Mouse (Mus musculus) forebrain, postnatal 0 days (tissue): ENCODE measurements around the gene Lair1. TPM values are rescaled to one million over a fixed set of nuclear protein-coding genes. Genes with fewer than 3 reads are reported as not detected.
"Not testable (repeated sequence)": the region's sequence is repeated elsewhere in the genome, so short reads cannot be mapped to it uniquely, and the experiment has no call there.

Experiments used
- ATAC-seq: fragments of 200-750 bp; cut with Nextera tagmentation; 2 replicates; pipeline ENCODE4 v1.8.0; 2017; ENCODE audit warnings: mild to moderate bottlenecking, moderate library complexity
- DNase-seq: peaks from one replicate; pipeline ENCODE4 v3.0.0-alpha.2; 2015
- H3K27ac ChIP-seq: fragments of 300-500 bp; sonication (generic); 2 replicates; pipeline ENCODE4 v1.5.1; 2014; ENCODE audit warnings: low read depth, mild to moderate bottlenecking, antibody characterized with exemption, low read length, moderate library complexity, mixed read lengths
- H3K27me3 ChIP-seq: fragments of 300-500 bp; sonication (generic); 2 replicates; pipeline ENCODE4 v1.6.1; 2014; ENCODE audit warnings: mild to moderate bottlenecking, low read length, mixed read lengths; ENCODE audit not compliant: insufficient read depth
- H3K36me3 ChIP-seq: fragments of 300-500 bp; sonication (generic); 2 replicates; pipeline ENCODE4 v1.6.1; 2014; ENCODE audit warnings: mild to moderate bottlenecking, moderate library complexity; ENCODE audit not compliant: insufficient read depth
- H3K4me1 ChIP-seq: fragments of 300-500 bp; sonication (generic); 2 replicates; pipeline ENCODE4 v1.6.1; 2014; ENCODE audit warnings: antibody characterized with exemption; ENCODE audit not compliant: insufficient read depth
- H3K4me2 ChIP-seq: fragments of 300-500 bp; sonication (generic); 2 replicates; pipeline ENCODE4 v1.6.1; 2014; ENCODE audit warnings: low read depth, mild to moderate bottlenecking, moderate library complexity
- H3K4me3 ChIP-seq: fragments of 300-500 bp; sonication (generic); 2 replicates; pipeline ENCODE4 v1.5.1; 2014; ENCODE audit warnings: low read depth, low read length, mixed read lengths
- H3K9ac ChIP-seq: fragments of 300-500 bp; sonication (generic); 2 replicates; pipeline ENCODE4 v1.6.1; 2014; ENCODE audit warnings: mild to moderate bottlenecking
- H3K9me3 ChIP-seq: fragments of 300-500 bp; sonication (generic); 2 replicates; pipeline ENCODE4 v1.6.1; 2016; ENCODE audit warnings: low read length
- CTCF ChIP-seq: sonication (generic); IDR thresholded peaks from 2 replicates; pipeline ENCODE4 v1.5.1; 2016; ENCODE audit warnings: antibody characterized with exemption, control low read depth, low read depth
- WGBS: fragments of 180-500 bp; shearing (Covaris S2); extraction: QIAGEN DNeasy Blood & Tissue Kit; methylation state at CpG from one replicate; pipeline ENCODE4 v1.1.7; 2014; 5-methylcytosine and 5-hydroxymethylcytosine counted together
- polyA plus RNA-seq: library from polyadenylated mRNA; unstranded; fragments of >200 nt; fragmentation: Nextera tagmentation; extraction: Ambion mirVana; gene quantifications from 2 replicates; pipeline ENCODE4 v1.2.1, GENCODE M21; 2015
- total RNA-seq: library from RNA; depleted of rRNA; stranded (reverse); fragments of >200 nt; gene quantifications from 2 replicates; pipeline ENCODE4 v1.2.3, GENCODE M21; 2014

Gene Lair1
- total and polyA plus RNA-seq, 2 experiments from 2014 or later: 2.0 to 2.2 TPM

- Histone ChIP-seq H3K4me1 (no peaks in the 10 kb centered on the region), H3K36me3 (no peaks in the 10 kb centered on the region), H3K9me3 (no peaks in the 10 kb centered on the region), H3K27ac (no peak overlapping the region), H3K27me3 (no peaks in the 10 kb centered on the region), H3K4me3 (no peak overlapping the region), H3K9ac (no peak overlapping the region), H3K4me2 (no peak overlapping the region)
- ATAC-seq (no peak), DNase-seq (no peak)
- TF ChIP-seq CTCF: no peak
- WGBS: 88% methylated on average over 7 of the region's 7 CpGs
Observed at GRCm38 (mm10) chr7:4079511-4079910, 16.5 kb upstream of the Lair1 start.

- ATAC-seq (no peak), DNase-seq (no peak)
- no peak for TF ChIP-seq CTCF
- H3K9ac ChIP-seq: no peak overlapping the region
- no peak overlapping the region for H3K27ac ChIP-seq
- H3K36me3 ChIP-seq: no peaks in the 10 kb centered on the region
- H3K27me3 ChIP-seq: no peaks in the 10 kb centered on the region
- WGBS: 87% methylated on average over 3 of the region's 3 CpGs
- no peaks in the 10 kb centered on the region for H3K9me3 ChIP-seq
- no peak overlapping the region for H3K4me3 ChIP-seq
- no peak overlapping the region for H3K4me2 ChIP-seq
- no peaks in the 10 kb centered on the region for H3K4me1 ChIP-seq
Observed at GRCm38 (mm10) chr7:4073144-4073543, 10.1 kb upstream of the Lair1 start.

DNA sequence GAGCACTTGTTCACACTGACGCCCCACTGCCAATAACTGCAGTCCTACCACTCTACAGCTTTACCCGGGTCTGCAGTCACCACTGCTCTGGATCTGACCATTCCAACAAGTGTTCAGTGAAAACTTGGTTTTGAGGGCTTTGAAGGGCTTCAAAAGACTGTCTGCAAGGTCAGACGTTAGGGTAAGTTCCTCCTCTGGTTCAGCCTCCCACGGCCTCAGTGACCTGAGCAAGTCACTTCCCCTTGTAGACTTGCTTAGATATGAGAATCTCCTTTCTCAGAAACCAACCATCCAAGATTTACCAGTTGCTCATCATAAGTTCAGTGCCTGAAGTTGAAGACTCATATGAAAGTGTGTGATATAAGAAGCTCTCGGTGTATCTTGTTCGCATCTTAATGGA is 8.1 kb upstream of the Lair1 start:
- Histone ChIP-seq H3K9me3 (no peaks in the 10 kb centered on the region), H3K27ac (no peak overlapping the region), H3K4me3 (no peak overlapping the region), H3K9ac (no peak overlapping the region), H3K27me3 (no peaks in the 10 kb centered on the region), H3K36me3 (no peaks in the 10 kb centered on the region), H3K4me2 (no peak overlapping the region), H3K4me1 (no peaks in the 10 kb centered on the region)
- WGBS: 95% methylated on average over 6 of the region's 6 CpGs
- DNase-seq: no peak
- TF ChIP-seq CTCF: no peak
- ATAC-seq: no peak

- Histone ChIP-seq H3K9me3 (no peaks in the 10 kb centered on the region), H3K9ac (no peak overlapping the region), H3K4me1 (no peaks in the 10 kb centered on the region), H3K4me2 (no peak overlapping the region), H3K4me3 (no peak overlapping the region), H3K36me3 (no peaks in the 10 kb centered on the region), H3K27ac (no peak overlapping the region), H3K27me3 (no peaks in the 10 kb centered on the region)
- DNase-seq: no peak
- WGBS: 91% methylated on average over 1 of the region's 1 CpGs
- no peak for TF ChIP-seq CTCF
- no peak for ATAC-seq
Observed at GRCm38 (mm10) chr7:4063714-4064425, 866 bp upstream of the Lair1 start.

- H3K36me3 ChIP-seq, DNase-seq, H3K9ac ChIP-seq, H3K4me3 ChIP-seq, H3K27me3 ChIP-seq, ATAC-seq, H3K27ac ChIP-seq, H3K4me1 ChIP-seq, H3K9me3 ChIP-seq, H3K4me2 ChIP-seq: not testable (repeated sequence)
- 37% methylated on average over 9 of the region's 9 CpGs for WGBS
Observed at GRCm38 (mm10) chr7:4060602-4061188, 2.3 kb downstream of the Lair1 start.

- DNase-seq (peak; percentile 10), ATAC-seq (no peak; the same call in 1 of the 2 replicates)
- Histone ChIP-seq H3K9ac (no peak overlapping the region), H3K9me3 (no peaks in the 10 kb centered on the region), H3K4me2 (no peak overlapping the region), H3K27me3 (no peaks in the 10 kb centered on the region), H3K4me3 (no peak overlapping the region), H3K27ac (no peak overlapping the region), H3K4me1 (no peaks in the 10 kb centered on the region), H3K36me3 (no peaks in the 10 kb centered on the region)
- 16% methylated on average over 3 of the region's 3 CpGs for WGBS
- peak; percentile 59 for TF ChIP-seq CTCF
Observed at GRCm38 (mm10) chr7:4026794-4027421, 36.1 kb downstream of the Lair1 start.

GRCm38 (mm10) chr7:4004636-4005035 is 58.4 kb downstream of the Lair1 start:
- H3K9ac ChIP-seq, H3K4me2 ChIP-seq, H3K27ac ChIP-seq, DNase-seq, H3K9me3 ChIP-seq, H3K27me3 ChIP-seq, ATAC-seq, H3K4me3 ChIP-seq, H3K36me3 ChIP-seq, H3K4me1 ChIP-seq: not testable (repeated sequence)
- WGBS: 71% methylated on average over 3 of the region's 3 CpGs

GRCm38 (mm10) chr7:4003996-4004395 is 59.0 kb downstream of the Lair1 start:
- H3K4me1 ChIP-seq, H3K36me3 ChIP-seq, H3K27ac ChIP-seq, ATAC-seq, H3K27me3 ChIP-seq, H3K9ac ChIP-seq, DNase-seq, H3K9me3 ChIP-seq, H3K4me2 ChIP-seq, H3K4me3 ChIP-seq: not testable (repeated sequence)
- 76% methylated on average over 4 of the region's 4 CpGs for WGBS
